Mouse (Mus musculus): ENCODE measurements around the gene Tom1l2.
A peak's percentile ranks its signal among the peaks of the same experiment; 100 is the strongest.

The Tom1l2 gene

DNA sequence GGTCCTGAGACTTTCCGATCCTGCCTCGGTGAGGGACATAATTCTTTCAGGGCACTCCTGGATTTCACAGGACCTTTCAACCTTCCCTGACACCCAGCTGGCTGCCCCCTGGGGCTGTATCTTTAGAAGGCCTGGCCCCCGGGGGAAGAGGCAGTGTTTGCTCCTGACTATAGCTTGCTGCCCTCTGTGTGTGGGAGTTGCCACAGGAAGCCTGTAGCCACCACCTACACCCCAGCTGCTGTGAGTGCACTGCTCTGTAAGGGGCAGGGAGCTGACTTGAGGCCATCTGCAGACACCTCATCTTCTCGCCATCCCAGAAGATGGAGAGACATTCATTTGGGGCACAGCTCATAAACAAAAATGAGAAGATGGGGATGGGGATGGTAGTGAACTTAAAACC, 120.8 kb downstream of the Tom1l2 start:
- DNase-seq (ENCODE audit: low spot score in 2 of 2): no peak

GRCm38 (mm10) chr11:60231326-60231725, 121.4 kb downstream of the Tom1l2 start:
- DNase-seq (ENCODE audit: low spot score in 2 of 2): no peak

DNA sequence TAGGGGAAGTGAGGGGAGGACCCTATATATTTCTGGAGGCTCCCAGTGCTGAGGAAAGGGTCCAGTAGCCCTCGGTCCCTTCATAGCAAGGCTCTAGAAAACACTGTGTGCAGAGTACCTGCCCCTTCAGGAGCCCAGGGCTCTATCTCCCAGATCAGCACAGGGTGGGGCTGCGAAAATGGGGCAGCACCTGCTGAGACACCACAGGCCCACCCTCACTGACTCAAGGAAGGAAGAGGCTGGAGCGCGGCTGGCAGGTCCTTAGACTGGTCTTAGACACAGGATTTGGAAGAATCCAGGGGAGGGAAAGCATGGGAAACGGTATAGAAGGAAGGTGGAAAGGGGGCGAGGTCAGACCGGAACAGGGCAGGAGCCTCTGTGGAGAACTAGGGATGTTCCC, 122.2 kb downstream of the Tom1l2 start:
- DNase-seq (ENCODE audit: low spot score in 2 of 2): no peak

DNA sequence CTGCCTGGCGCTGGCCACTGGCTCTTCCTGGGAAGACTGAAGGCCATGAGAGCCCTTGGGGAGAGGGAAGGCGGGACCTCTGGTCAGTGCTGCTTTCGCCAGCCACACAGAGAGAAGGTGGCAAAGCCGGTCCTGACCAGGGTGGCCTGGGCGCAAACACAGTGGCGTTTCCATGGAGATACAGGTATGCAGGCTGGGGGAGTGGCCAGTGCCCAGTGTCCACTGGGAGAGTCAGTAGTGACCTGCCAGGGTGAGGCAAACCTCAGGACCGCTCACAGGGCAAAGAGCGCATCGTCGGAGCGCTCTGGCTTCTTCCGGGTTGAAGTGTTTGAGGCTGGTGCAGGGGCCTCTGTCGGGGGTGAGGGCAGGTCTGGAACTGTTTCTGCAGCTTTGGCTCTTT, 122.9 kb downstream of the Tom1l2 start:
- no peak for DNase-seq (ENCODE audit: low spot score in 2 of 2)

GRCm38 (mm10) chr11:60228525-60228924, 124.2 kb downstream of the Tom1l2 start:
- no peak for DNase-seq (ENCODE audit: low spot score in 2 of 2)

DNA sequence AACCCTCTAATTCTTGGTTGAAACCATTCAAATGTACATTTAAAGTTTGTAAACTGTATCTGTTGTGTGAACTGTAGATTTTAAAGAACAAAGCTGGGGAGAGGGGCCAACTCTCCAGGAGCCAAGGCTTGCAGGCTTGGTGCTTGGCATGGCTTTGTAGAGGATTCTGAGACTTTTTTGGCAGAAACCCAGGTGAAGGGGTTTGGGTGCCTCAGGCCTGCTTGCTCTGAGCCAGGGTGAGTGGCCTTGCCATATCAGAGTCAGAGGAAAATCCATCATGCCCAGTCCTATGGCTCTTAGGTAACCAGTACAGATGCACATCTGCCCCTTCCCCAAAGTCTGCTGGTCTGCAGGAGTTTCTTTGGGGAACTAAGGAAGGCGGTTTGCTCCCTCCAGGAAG, 126.8 kb downstream of the Tom1l2 start:
- no peak for DNase-seq (ENCODE audit: low spot score in 2 of 2)

DNA sequence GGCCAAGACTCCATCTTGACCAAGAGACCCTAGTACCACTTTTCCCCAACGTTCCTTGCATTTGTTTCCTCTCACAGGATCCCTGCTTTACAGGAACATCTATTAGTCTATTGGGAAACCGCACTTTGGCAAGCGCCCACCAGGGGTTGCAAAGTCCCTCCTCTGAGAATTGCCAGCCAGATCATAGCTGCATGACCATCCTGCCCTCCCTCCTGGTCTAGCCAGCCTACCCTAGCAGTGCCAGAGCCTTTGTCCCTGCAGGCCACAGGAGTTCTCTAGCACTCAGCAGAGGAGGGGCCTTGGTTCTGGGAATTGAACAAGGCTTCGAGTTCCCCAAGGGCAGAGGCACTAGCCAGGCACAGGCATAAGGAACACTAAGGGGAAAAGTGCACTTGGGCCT, 128.0 kb downstream of the Tom1l2 start:
- DNase-seq (ENCODE audit: low spot score in 2 of 2): no peak

DNA sequence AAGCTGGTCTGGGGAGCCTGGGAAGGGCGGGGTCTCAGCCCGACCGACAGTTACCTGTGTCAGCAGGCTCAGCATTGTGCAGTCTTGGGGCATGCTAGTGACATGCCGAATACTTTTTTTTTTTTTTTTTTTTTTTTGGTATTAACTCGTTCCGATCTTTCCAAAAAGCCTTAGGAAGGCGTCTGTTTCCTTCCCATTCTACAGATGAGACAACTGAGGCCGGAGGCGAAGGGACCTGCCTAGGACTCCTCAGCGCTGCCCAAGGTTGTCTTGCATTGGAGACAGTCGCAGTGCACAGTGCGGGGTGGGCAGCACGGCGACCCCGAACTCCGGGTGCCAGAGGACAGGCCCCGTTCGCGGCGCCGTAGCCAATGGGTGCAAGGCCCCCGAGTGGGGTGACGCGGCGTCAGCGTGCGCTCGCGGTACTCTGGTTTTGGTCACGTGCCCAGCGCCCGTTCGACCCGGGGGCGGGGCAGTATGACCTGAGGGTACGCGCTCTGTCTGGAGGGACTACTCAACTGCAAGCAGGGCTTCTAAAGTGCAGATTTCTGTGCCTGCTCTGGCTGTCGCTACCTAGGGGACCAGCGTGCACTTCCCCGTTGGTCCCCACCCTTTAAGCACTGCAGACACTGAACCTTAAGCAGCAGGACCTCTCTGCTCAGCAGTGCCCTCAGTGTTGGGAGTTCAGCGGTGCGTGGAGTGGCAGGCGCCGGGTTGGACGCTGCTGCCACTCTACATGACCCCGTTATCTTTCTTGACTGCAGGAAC, 130.1 kb downstream of the Tom1l2 start, which contains the start of gene Srebf1:
Gene Srebf1 (minus strand): TSS at position 113 of the 768 bp plus-strand sequence.
- DNase-seq (ENCODE audit: low spot score in 2 of 2): peak; percentile 56 to 74

- no peak for DNase-seq (ENCODE audit: low spot score in 2 of 2)
These were observed 130.6 kb downstream of the Tom1l2 start for GRCm38 (mm10) chr11:60222085-60222468.

DNA sequence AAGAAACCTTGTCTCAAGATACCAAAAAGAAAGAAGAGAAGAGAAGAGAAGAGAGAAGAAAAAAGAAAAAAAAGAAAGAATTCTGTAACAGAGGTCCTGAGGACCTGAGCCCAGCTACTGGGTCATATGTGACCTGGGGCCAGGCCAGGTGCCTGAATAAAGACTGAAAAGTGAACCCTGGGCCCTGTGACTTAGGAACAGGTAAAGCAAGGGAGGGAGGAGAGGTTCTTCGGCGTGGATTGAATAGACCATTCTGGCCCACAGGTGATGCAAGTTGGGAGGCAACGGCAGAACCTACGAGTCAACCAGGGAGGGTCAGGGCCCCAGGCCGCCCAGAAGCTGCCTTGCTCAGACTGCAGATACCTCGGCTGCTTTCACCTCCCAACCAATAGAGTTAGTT, 131.3 kb downstream of the Tom1l2 start:
- no peak for DNase-seq (ENCODE audit: low spot score in 2 of 2)

GRCm38 (mm10) chr11:60220291-60220804, 132.4 kb downstream of the Tom1l2 start:
- DNase-seq (ENCODE audit: low spot score in 2 of 2): peak; percentile 86 to 92

GRCm38 (mm10) chr11:60219609-60220008, 133.1 kb downstream of the Tom1l2 start:
- DNase-seq (ENCODE audit: low spot score in 2 of 2): no peak

DNA sequence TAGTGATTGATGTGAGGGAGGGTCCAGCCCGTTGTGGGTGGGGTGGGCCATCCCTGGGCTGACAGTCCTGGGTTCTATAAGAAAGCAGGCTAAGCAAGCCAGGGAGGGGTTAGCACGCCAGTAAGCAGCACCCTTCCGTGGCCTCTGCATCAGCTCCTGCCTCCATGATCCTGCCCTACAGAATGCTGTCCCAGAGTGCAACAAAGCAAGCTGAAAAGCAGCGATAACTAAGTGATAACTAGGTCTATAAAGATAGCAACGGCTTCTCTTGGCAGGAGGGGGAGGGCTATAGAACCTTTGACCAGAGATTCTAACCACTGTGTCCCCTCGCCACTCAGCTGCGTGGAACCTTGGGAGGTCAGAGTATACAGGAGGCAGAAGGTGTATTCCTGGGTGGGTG, 135.2 kb downstream of the Tom1l2 start:
- DNase-seq (ENCODE audit: low spot score in 2 of 2): no peak

DNA sequence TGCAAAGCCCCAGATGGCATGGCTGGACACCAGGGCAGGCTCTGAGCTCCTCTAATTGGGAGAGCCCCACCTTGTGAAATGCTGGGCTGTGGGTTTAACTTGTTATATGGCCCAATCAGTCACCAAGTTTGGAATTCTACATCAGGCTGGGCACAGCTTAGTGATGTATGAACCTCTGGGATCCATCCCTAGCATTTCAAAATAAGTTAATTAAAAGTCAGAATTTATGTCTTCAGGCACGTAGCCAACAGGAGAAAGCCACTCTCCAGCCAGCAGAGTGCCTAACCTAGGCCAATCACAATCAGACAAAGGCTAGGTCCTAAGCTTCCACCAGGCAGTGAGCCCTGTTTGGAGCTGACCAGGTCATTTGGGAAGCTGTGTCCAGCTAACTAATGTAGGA, 136.0 kb downstream of the Tom1l2 start:
- no peak for DNase-seq (ENCODE audit: low spot score in 2 of 2)

- DNase-seq (ENCODE audit: low spot score in 2 of 2): no peak
These were observed 139.4 kb downstream of the Tom1l2 start for GRCm38 (mm10) chr11:60213266-60213665.

DNA sequence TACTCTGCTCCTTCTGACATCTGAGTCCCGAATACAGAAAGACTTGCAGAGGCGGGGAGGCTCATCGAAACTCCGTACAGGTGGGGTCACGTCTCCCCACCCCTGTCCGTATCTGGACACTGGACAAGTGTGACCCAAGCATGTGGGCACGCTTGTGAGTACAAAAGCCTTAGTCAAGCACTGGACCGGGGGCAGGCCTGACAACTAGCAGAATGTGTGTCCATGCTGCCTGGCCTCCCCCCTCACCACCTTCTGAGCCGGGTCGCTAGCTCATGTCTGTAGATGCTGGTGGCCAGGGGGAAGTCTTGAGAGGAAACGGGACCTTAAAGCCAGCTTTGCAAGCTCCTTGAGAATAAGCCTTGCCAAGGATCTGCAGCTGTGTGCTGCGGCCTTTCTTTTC, 140.9 kb downstream of the Tom1l2 start:
- no peak for DNase-seq (ENCODE audit: low spot score in 2 of 2)

DNA sequence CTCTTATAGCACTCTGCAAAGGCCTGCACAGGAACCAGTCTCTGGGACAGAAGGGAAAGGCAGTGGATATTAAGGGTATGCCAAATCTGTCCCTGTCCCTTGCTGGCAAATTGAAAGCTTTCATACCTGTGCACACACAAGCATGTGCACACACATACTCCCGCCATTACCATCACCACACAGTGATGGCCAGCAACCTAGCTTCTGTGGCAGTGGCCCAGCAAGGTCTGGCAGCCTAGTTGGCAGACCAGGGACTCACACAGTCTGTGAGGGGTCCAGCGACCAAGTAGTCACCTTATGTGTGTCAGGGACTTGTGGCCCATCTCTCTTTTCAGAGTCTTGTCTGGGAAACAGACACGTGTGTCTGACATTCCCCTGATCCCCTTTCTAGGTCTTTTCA, 141.6 kb downstream of the Tom1l2 start:
- DNase-seq (ENCODE audit: low spot score in 2 of 2): no peak

GRCm38 (mm10) chr11:60210305-60210724, 142.4 kb downstream of the Tom1l2 start:
- DNase-seq (ENCODE audit: low spot score in 2 of 2): peak; percentile 68 to 83

DNA sequence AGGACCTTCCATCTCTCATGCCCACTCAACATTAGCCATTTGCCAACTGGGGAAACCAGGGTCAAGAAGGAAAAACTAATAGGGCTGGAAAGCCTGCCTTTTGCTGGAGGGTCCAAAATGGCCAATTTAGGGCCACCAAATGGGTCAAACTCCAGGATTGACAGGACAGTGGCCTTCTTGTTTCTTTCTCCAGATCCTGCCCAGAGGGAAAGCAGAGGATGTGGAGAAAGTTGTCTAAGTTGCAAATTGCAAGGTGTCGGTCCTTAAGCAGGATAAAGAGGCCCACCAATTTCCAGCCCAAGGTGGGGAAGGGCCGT, 142.8 kb downstream of the Tom1l2 start:
- DNase-seq (ENCODE audit: low spot score in 2 of 2): no peak

GRCm38 (mm10) chr11:60209217-60209932, 143.3 kb downstream of the Tom1l2 start:
- peak; percentile 73 to 78 for DNase-seq (ENCODE audit: low spot score in 2 of 2)

DNA sequence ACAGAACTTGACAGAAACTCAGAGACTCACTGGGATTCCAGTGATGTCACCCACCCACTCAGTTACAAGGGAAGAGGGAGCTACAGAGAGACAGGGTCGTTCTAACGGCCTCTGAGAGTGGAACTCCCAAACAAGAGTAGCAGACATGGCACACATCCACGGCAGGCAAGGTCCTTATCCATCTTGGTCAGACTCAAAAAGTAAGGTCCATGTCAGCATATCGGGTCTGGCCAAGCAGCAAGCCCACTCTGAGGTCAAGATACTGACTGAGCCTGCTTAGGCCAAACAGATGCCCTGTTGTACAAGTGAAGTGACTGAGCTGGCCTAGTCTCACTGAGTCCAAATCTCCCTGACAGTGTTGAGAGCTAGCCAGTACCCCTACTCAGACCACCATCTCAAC, 144.0 kb downstream of the Tom1l2 start:
- DNase-seq (ENCODE audit: low spot score in 2 of 2): no peak

GRCm38 (mm10) chr11:60208201-60208600, 144.5 kb downstream of the Tom1l2 start:
- no peak for DNase-seq (ENCODE audit: low spot score in 2 of 2)

GRCm38 (mm10) chr11:60206207-60206606, 146.5 kb downstream of the Tom1l2 start:
- no peak for DNase-seq (ENCODE audit: low spot score in 2 of 2)
